Mouse (Mus musculus) cerebellum, postnatal 14 days (tissue): ENCODE results near the gene Syt3.
A peak's percentile ranks its signal among the peaks of the same experiment; 100 is the strongest.

Experiments used
- DNase-seq, 2 experiments: peaks; one replicate each; pipeline ENCODE4 v3.0.0; 2021; ENCODE audit warnings: mixed read lengths in 2 of 2

The Syt3 gene

DNA sequence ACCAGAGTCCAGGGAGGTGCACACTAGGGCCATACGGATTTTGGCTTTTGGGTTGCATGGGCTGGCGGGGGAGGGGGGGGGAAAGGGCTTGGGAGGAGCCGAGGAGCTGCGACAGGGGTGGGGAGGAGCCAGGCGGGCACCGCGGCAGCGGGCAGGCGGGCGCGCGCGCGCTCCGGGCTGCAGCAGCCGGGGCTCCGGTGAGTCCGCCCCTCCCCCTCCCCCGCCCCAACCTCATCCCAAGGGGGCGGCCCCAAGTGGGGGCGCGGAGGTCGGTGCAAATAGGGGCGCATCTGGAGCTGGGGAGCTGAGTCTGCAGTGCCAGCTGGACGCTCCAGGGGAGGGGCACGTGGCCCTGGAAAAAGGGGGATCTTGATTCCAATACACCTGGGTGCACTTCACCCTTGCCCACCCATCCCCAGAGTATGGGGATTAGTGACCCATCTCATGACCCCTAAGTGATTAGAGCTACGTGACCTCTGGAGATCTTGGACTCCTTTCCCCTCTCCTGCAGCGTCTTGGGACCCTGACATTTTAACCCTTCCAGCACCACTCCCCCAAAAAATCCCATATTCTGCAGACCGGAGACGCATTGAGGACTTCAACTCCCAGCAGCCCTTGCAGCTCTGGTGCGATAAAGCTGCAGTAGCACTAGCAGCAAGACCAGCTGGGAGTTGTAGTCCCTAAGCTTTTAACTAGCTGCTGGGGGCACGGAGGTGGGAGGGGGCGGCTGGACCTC, at the start of gene Syt3:
Syt3 (plus strand) TSS at position 123 of the 736 bp plus-strand sequence.
- peak; percentile 87 to 92 for DNase-seq

DNA sequence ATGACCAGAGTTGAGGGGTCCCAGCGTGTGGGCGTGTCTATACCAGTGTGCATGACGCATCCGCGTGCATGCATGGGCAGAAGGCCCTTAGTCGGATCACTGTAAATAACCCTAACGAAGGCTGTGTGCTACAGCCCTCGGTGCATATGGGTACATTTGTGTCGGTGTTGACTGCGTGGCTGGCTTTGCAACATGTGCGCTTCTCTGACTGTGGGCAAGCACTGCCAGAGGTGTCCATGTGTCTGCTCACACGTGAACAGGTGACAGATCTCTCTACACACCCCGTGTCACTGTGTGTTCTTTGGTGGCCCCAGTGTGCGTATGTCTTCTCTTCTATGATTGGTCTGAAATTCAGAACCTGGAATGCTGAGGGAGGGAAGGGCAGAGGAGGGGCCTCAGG, 49.8 kb upstream of the Syt3 start:
- no peak for DNase-seq

GRCm38 (mm10) chr7:44335031-44335878, 48.6 kb upstream of the Syt3 start:
- peak; percentile 75 to 81 for DNase-seq

- DNase-seq: peak; percentile 61 to 73
Measured at GRCm38 (mm10) chr7:44336046-44337021, 47.6 kb upstream of the Syt3 start.

- DNase-seq: peak; percentile 42 to 51
Measured at GRCm38 (mm10) chr7:44337121-44337849, 46.6 kb upstream of the Syt3 start.

DNA sequence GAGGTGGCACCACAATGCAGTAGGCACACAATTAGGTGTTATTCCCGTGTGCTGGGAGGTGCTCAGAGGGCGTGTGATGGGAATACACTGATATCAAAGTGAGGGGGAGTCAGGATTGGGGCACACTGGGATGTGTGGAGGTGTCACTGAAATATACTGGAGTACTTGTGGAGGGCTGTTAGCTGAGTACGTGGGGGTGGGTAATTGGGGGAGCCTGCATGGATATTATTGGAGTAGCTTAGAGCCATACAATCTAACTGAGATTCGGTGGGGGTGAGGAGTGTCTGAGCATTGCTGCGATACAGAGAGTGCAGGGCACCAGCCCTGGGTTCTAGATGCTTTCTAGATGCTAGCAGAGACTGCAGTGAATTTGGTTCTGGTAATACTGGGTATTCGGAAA, 43.7 kb upstream of the Syt3 start:
- no peak for DNase-seq

- no peak for DNase-seq
Measured at GRCm38 (mm10) chr7:44341119-44341518, 42.8 kb upstream of the Syt3 start.

DNA sequence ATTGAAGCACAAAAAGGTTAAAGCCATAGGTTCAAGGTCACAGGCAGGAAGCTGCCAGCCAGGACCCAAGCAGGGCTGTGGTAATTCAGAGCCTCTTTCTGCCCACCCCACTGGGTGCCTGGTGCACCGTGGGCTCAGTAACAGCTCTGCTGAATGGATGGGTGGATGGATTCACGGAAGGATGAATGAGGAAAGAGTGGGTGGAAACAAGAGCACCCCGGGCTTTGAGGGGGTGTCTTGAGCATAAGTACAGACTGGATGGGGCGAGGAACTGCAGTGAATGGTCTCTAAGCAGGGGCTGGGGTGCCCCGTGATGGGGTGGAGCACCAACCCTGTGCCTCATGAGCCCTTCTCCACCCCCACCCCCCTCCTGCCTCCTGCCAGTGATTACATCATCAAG, 42.2 kb upstream of the Syt3 start:
- no peak for DNase-seq

DNA sequence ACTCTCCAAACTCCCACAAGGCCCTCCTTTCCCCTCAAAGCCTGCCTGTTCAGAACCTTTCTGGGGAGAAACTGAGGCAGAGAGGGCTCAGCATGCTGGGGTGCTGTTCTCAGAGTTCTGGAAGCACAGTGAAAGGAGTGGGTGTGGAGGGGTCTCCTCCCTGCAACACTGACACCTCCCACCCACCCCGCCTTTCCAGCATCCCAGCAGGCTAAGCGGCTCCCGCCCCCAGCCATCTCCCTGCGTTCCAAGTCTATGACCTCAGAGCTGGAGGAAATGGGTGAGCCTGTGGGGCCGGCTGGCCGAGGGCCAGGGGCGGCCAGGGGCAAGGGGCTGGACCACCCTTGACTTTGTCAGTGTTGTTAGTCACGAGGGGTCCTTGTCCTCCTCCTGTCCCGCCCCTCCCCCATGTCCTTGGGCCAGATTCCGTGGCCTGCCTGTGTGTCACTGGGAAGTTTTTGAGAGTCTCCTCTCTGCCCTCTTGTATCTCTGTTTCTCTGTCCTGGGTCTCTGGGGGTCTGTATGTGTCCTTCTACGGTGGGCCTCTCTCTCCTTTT, 40.4 kb upstream of the Syt3 start:
- DNase-seq: no peak

DNA sequence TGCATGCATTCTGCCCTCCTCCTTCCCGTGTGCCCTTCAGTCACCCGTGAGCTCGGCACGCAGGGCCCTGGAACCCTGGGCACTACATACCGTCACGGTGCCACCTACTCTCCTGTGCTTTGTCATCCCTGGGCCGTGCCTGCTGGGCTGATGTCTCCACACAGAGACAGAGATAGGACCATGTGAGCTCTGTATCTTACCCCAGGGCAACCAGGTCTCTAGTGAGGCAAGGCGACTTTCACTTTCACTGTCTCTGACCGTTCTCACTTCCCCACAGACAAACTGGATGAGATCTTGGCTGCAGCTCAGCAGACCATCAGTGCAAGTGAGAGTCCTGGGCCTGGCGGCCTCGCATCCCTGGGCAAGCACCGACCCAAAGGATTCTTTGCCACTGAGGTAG, 39.3 kb upstream of the Syt3 start:
- no peak for DNase-seq

- DNase-seq: no peak
Measured at GRCm38 (mm10) chr7:44349043-44349442, 34.9 kb upstream of the Syt3 start.

DNA sequence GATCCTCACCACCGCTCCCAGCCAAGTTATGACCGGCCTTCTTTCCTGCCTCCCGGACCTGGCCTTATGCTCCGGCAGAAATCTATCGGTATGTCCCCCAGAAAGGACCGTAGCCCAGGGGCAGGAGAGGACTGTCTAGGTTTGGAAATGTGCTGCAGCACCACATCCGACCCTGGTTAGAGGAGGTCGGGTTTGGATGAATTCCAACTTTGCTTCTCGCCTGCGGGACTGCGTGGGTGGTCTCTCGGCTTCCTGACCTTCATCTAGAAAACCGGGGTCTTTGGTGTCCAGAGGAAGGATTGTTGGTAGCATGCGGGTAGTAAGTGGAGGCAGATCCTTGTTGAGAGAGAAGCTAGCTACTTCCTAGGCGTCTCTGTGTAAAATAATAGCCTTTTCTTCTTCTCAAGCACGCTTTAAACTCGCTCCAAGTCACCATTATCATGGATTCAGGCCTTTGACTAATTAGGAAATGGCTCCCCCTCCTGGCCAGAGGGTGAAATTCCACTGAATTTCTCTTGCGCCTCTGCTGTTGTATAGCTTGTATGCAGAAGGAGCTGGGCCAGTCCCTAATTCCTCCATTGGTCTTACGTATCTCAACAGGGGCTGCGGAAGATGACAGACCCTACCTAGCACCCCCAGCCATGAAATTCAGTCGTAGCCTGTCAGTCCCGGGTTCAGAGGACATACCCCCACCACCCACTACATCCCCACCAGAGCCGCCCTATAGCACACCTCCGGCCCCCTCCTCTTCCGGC, 32.8 kb upstream of the Syt3 start:
- DNase-seq: peak; percentile 90 to 92

DNA sequence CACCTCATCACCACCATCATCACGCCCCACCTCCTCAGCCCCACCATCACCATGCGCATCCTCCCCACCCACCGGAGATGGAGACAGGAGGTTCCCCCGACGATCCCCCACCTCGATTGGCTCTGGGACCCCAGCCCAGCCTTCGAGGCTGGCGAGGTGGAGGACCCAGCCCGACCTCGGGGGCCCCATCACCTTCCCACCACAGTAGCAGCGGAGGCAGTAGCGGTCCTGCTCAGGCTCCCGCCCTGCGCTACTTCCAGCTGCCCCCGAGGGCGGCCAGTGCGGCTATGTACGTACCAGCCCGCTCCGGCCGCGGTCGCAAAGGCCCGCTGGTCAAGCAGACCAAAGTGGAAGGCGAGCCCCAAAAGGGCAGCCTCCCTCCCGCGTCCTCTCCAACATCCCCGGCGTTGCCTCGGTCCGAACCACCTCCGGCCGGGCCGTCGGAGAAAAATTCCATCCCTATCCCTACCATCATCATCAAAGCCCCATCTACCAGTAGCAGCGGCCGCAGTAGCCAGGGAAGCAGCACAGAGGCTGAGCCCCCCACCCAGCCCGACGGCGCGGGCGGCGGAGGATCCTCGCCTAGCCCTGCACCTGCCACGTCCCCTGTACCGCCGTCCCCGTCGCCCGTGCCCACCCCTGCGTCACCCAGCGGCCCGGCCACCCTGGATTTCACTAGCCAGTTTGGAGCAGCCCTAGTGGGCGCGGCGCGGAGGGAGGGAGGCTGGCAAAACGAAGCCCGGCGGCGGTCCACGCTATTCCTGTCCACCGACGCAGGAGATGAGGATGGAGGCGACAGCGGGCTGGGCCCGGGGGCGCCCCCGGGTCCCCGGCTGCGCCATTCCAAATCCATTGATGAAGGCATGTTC, 31.8 kb upstream of the Syt3 start:
- peak in 1 of 2 experiments; percentile 38 for DNase-seq

- DNase-seq: peak; percentile 28 to 50
Measured at GRCm38 (mm10) chr7:44352750-44353600, 30.9 kb upstream of the Syt3 start.

- peak; percentile 38 to 64 for DNase-seq
Measured at GRCm38 (mm10) chr7:44353601-44354340, 30.1 kb upstream of the Syt3 start.

DNA sequence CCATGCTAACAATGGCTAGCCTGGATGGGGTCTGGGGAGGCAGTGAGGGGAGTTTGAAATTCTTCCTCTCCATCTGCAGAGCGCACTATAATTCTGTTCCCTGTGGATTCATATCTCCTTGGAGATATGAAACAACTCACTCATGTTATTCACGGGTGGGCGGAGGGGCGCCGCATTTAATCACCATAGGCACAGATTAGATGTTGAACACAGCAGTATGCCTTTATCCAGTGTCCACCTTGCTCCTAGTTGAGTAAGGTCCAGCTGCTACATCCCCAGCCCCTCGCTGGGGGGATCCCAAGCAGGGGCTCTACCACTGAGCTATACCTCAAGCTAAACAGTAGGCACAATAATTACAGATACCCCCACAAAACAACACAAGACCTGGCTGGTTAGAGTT, 28.5 kb upstream of the Syt3 start:
- DNase-seq: no peak

DNA sequence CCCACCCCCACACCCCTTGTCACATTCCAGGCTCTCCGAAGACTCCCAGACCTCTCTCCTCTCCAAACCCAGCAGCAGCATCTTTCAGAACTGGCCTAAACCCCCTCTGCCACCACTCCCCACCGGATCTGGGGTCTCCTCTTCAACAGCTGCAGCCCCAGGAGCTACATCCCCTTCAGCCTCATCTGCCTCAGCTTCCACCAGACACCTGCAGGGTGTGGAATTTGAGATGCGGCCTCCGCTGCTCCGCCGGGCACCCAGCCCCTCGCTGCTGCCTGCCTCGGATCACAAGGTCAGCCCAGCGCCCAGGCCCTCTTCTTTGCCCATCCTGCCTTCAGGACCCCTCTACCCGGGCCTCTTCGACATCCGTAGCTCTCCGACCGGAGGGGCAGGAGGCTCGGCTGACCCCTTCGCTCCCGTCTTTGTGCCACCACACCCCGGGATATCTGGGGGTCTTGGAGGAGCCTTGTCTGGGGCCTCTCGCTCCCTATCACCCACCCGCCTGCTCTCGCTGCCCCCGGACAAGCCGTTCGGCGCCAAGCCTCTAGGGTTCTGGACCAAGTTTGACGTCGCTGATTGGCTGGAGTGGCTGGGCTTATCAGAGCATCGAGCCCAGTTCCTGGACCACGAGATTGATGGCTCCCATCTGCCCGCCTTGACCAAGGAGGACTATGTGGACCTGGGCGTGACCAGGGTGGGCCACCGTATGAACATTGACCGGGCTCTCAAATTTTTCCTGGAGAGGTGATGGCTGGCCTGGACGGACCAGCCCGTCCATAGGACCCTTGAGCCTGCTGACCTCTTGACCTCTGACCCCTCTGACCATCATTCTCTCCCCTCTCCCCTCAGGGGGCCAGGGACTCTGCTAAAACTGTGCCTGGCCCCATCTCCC, 27.1 kb upstream of the Syt3 start:
- DNase-seq: peak; percentile 40 to 64
